Mouse (Mus musculus): ENCODE data around the gene H2al1n.
"Not testable (repeated sequence)": the region's sequence is repeated elsewhere in the genome, so short reads cannot be mapped to it uniquely, and the experiment has no call there.

H2al1n gene

GRCm38 (mm10) chrX:14210848-14211247 lies at the start of gene H2al1n:
Gene H2al1n, plus strand, starts transcription at chrX:14211148.
- DNase-seq (ENCODE audit: low read depth, low spot score): not testable (repeated sequence)

- no peak for DNase-seq (ENCODE audit: low read depth, low spot score)
Observed at GRCm38 (mm10) chrX:14199284-14199683, 11.7 kb upstream of the H2al1n start.

GRCm38 (mm10) chrX:14206112-14206875 lies 4.7 kb upstream of the H2al1n start:
- DNase-seq (ENCODE audit: low read depth, low spot score): no peak

- no peak for DNase-seq (ENCODE audit: low read depth, low spot score)
Observed at GRCm38 (mm10) chrX:14229218-14229617, 18.3 kb downstream of the H2al1n start.

DNA sequence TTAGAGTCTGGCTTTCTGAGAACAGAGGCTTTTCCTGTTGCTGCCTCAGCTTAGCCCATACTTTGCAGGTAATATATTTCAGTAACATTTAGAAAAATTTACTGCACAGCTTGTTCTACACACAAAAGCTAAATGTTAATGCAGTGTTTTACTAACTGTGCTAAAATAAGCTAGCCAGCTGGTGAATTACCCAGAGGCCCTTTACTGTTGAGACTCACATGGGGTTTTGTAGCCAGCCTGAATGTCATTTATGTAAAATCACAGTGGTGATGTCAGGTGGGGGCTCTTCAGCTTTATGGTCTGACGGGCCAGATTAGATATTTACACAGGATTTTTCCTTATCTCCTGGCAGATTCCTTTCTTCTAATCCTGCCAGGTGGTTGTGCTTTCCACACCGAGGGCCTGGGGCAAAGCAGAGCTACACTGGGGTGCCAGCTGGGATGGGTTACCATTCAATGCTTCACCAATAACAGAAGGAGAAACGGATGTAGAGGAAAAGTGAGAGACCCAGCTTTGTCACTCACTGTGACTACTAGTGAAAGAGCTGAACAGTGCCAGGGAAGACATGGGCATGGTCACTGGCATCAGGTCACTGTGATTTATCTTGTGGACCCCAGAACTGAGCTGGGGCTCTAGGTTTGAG lies 48.8 kb downstream of the H2al1n start:
- no peak for DNase-seq (ENCODE audit: low read depth, low spot score)
